Mouse (Mus musculus): Measurements from ENCODE around the gene Cfap126. TPM values are rescaled to one million over a fixed set of nuclear protein-coding genes. Genes with fewer than 3 reads are reported as not detected.

Gene Cfap126
- polyA plus RNA-seq (2014; fragmentation: Illumina TruSeq; extraction: RNeasy Lipid Tissue Mini Kit (QIAGEN cat#74804); ENCODE audit: low read depth, low replicate concordance) = 2.4 TPM

GRCm38 (mm10) chr1:171113873-171114299 lies at the start of gene Cfap126:
Gene Cfap126, plus strand, starts transcription at chr1:171113918.

GRCm38 (mm10) chr1:171064491-171065242 lies 49.1 kb upstream of the Cfap126 start, which contains the start of gene Fcgr3:
Gene Fcgr3, minus strand, starts transcription at chr1:171064935.

GRCm38 (mm10) chr1:171149974-171150760 lies 36.4 kb downstream of the Cfap126 start, which contains the start of the genes Sdhc and Mpz:
Gene Sdhc, minus strand, starts transcription at chr1:171150603.
Gene Mpz, plus strand, starts transcription at chr1:171150711.

Other genes starting within 250 kb of the Cfap126 start
- gene Atf6, start 246.1 kb upstream of the Cfap126 start, polyA plus RNA-seq (2014; fragmentation: Illumina TruSeq; extraction: RNeasy Lipid Tissue Mini Kit (QIAGEN cat#74804); ENCODE audit: low read depth, low replicate concordance) = 58.3 TPM
- gene Gm26620, start 228.9 kb upstream of the Cfap126 start, polyA plus RNA-seq (2014; fragmentation: Illumina TruSeq; extraction: RNeasy Lipid Tissue Mini Kit (QIAGEN cat#74804); ENCODE audit: low read depth, low replicate concordance) = 1.1 TPM
- gene Dusp12, start 228.4 kb upstream of the Cfap126 start, polyA plus RNA-seq (2014; fragmentation: Illumina TruSeq; extraction: RNeasy Lipid Tissue Mini Kit (QIAGEN cat#74804); ENCODE audit: low read depth, low replicate concordance) = 19.6 TPM
- not detected for gene Fcrlb, start 201.0 kb upstream of the Cfap126 start, polyA plus RNA-seq (2014; fragmentation: Illumina TruSeq; extraction: RNeasy Lipid Tissue Mini Kit (QIAGEN cat#74804); ENCODE audit: low read depth, low replicate concordance)
- gene Fcrla, start 186.3 kb upstream of the Cfap126 start, polyA plus RNA-seq (2014; fragmentation: Illumina TruSeq; extraction: RNeasy Lipid Tissue Mini Kit (QIAGEN cat#74804); ENCODE audit: low read depth, low replicate concordance) = not detected
- 20.8 TPM for gene Fcgr2b, start 137.4 kb upstream of the Cfap126 start, polyA plus RNA-seq (2014; fragmentation: Illumina TruSeq; extraction: RNeasy Lipid Tissue Mini Kit (QIAGEN cat#74804); ENCODE audit: low read depth, low replicate concordance)
- gene Fcgr4, start 95.0 kb upstream of the Cfap126 start, polyA plus RNA-seq (2014; fragmentation: Illumina TruSeq; extraction: RNeasy Lipid Tissue Mini Kit (QIAGEN cat#74804); ENCODE audit: low read depth, low replicate concordance) = 5.1 TPM
- gene Fcgr3, start 49.0 kb upstream of the Cfap126 start, polyA plus RNA-seq (2014; fragmentation: Illumina TruSeq; extraction: RNeasy Lipid Tissue Mini Kit (QIAGEN cat#74804); ENCODE audit: low read depth, low replicate concordance) = 16.6 TPM
- gene Sdhc, start 36.7 kb downstream of the Cfap126 start, polyA plus RNA-seq (2014; fragmentation: Illumina TruSeq; extraction: RNeasy Lipid Tissue Mini Kit (QIAGEN cat#74804); ENCODE audit: low read depth, low replicate concordance) = 38.8 TPM
- gene Mpz, start 36.8 kb downstream of the Cfap126 start, polyA plus RNA-seq (2014; fragmentation: Illumina TruSeq; extraction: RNeasy Lipid Tissue Mini Kit (QIAGEN cat#74804); ENCODE audit: low read depth, low replicate concordance) = 0.41 TPM
- 23.7 TPM for gene Pcp4l1, start 82.3 kb downstream of the Cfap126 start, polyA plus RNA-seq (2014; fragmentation: Illumina TruSeq; extraction: RNeasy Lipid Tissue Mini Kit (QIAGEN cat#74804); ENCODE audit: low read depth, low replicate concordance)
- gene Nr1i3, start 100.1 kb downstream of the Cfap126 start, polyA plus RNA-seq (2014; fragmentation: Illumina TruSeq; extraction: RNeasy Lipid Tissue Mini Kit (QIAGEN cat#74804); ENCODE audit: low read depth, low replicate concordance) = not detected
- gene Tomm40l, start 108.6 kb downstream of the Cfap126 start, polyA plus RNA-seq (2014; fragmentation: Illumina TruSeq; extraction: RNeasy Lipid Tissue Mini Kit (QIAGEN cat#74804); ENCODE audit: low read depth, low replicate concordance) = 6.5 TPM
- gene Apoa2, start 111.1 kb downstream of the Cfap126 start, polyA plus RNA-seq (2014; fragmentation: Illumina TruSeq; extraction: RNeasy Lipid Tissue Mini Kit (QIAGEN cat#74804); ENCODE audit: low read depth, low replicate concordance) = not detected
- gene Fcer1g, start 120.4 kb downstream of the Cfap126 start, polyA plus RNA-seq (2014; fragmentation: Illumina TruSeq; extraction: RNeasy Lipid Tissue Mini Kit (QIAGEN cat#74804); ENCODE audit: low read depth, low replicate concordance) = 32.5 TPM
- gene Adamts4, start 136.5 kb downstream of the Cfap126 start, polyA plus RNA-seq (2014; fragmentation: Illumina TruSeq; extraction: RNeasy Lipid Tissue Mini Kit (QIAGEN cat#74804); ENCODE audit: low read depth, low replicate concordance) = 1.7 TPM
- gene Ndufs2, start 137.5 kb downstream of the Cfap126 start, polyA plus RNA-seq (2014; fragmentation: Illumina TruSeq; extraction: RNeasy Lipid Tissue Mini Kit (QIAGEN cat#74804); ENCODE audit: low read depth, low replicate concordance) = 150 TPM
- gene B4galt3, start 156.4 kb downstream of the Cfap126 start, polyA plus RNA-seq (2014; fragmentation: Illumina TruSeq; extraction: RNeasy Lipid Tissue Mini Kit (QIAGEN cat#74804); ENCODE audit: low read depth, low replicate concordance) = 5.5 TPM
- 7.0 TPM for gene Ppox, start 167.3 kb downstream of the Cfap126 start, polyA plus RNA-seq (2014; fragmentation: Illumina TruSeq; extraction: RNeasy Lipid Tissue Mini Kit (QIAGEN cat#74804); ENCODE audit: low read depth, low replicate concordance)
- gene Usp21, start 174.1 kb downstream of the Cfap126 start, polyA plus RNA-seq (2014; fragmentation: Illumina TruSeq; extraction: RNeasy Lipid Tissue Mini Kit (QIAGEN cat#74804); ENCODE audit: low read depth, low replicate concordance) = 17.7 TPM
- 132 TPM for gene Ufc1, start 181.1 kb downstream of the Cfap126 start, polyA plus RNA-seq (2014; fragmentation: Illumina TruSeq; extraction: RNeasy Lipid Tissue Mini Kit (QIAGEN cat#74804); ENCODE audit: low read depth, low replicate concordance)
- gene Dedd, start 215.2 kb downstream of the Cfap126 start, polyA plus RNA-seq (2014; fragmentation: Illumina TruSeq; extraction: RNeasy Lipid Tissue Mini Kit (QIAGEN cat#74804); ENCODE audit: low read depth, low replicate concordance) = 7.5 TPM
- 31.0 TPM for gene Nit1, start 231.7 kb downstream of the Cfap126 start, polyA plus RNA-seq (2014; fragmentation: Illumina TruSeq; extraction: RNeasy Lipid Tissue Mini Kit (QIAGEN cat#74804); ENCODE audit: low read depth, low replicate concordance)
- gene Pfdn2, start 231.8 kb downstream of the Cfap126 start, polyA plus RNA-seq (2014; fragmentation: Illumina TruSeq; extraction: RNeasy Lipid Tissue Mini Kit (QIAGEN cat#74804); ENCODE audit: low read depth, low replicate concordance) = 51.1 TPM
- gene Klhdc9, start 246.9 kb downstream of the Cfap126 start, polyA plus RNA-seq (2014; fragmentation: Illumina TruSeq; extraction: RNeasy Lipid Tissue Mini Kit (QIAGEN cat#74804); ENCODE audit: low read depth, low replicate concordance) = not detected